Mouse (Mus musculus) ES-E14 (cell line): ENCODE results near the gene Nckap1.

ENCODE experiments used
- MAFK ChIP-seq: IDR thresholded peaks from 2 replicates; pipeline ENCODE4 v1.6.1; 2014; ENCODE audit warnings: mild to moderate bottlenecking, low read depth, low read length, inconsistent platforms; ENCODE audit not compliant: insufficient read depth
- ZNF384 ChIP-seq: IDR thresholded peaks from 2 replicates; pipeline ENCODE4 v1.6.1; 2012; ENCODE audit warnings: low read depth, low read length, inconsistent platforms

- TF ChIP-seq MAFK (no peak), ZNF384 (no peak)
These were observed 37.8 kb upstream of the Nckap1 start for GRCm38 (mm10) chr2:80618991-80619390.
